Mouse (Mus musculus): ENCODE data around the gene Zfp933. TPM values are rescaled to one million over a fixed set of nuclear protein-coding genes. Genes with fewer than 3 reads are reported as not detected.
"Not testable (repeated sequence)": the region's sequence is repeated elsewhere in the genome, so short reads cannot be mapped to it uniquely, and the experiment has no call there.

Zfp933 gene
- polyA plus RNA-seq, 1 experiment: 4.5 TPM

DNA sequence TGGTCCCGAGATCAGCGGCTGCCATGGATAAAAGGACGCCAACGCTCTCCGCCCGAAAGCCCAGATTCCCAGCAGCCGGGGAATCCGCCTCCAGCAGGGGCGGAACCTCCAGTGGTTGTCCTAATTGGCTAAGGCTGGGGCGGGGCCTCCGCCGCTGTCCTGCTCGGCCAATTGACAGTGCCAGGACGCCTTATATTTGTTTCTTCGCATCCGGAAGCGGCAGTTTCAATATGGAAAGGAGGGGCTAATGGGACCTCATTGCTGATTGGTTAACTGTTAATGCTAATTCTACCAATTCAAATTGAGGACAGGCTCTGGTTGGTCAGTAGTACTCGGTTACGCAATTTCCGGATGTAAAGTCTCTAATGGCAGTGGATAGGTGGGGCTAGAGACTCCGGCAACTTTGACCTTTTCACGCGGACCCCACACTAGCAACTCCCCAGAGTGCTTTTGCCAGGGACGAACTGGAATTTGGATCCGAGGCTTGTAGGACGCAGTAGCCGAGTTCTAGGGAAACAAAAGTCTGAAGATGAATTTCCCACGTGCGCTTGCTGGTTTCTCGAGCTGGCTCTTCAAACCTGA is 20.4 kb upstream of the Zfp933 start, which contains the start of the genes Miip and Fv1:
Miip (minus strand) TSS at position 367 of the 582 bp plus-strand sequence.
Fv1 (plus strand) TSS at position 530 of the 582 bp plus-strand sequence.
- peak within 1 kb of the TSS; percentile 88 for H3K4me3 ChIP-seq (replicated peaks; ENCODE audit: control insufficient read depth, low read depth, low read length)
- WGBS: under 1% methylated on average over 30 of the region's 30 CpGs
- H3K27ac ChIP-seq (ENCODE audit: control insufficient read depth, insufficient read depth, low read depth, low read length, poor library complexity): peak within 1 kb of the TSS; percentile 63
- H3K4me1 ChIP-seq (ENCODE audit: control insufficient read depth, insufficient read depth, low read length): peaks cover 3% of the 10 kb centered on the region; the same call in 1 of the 2 replicates
- TF ChIP-seq POLR2A (IDR thresholded peaks at IDR 0.05; ENCODE audit: borderline replicate concordance, control insufficient read depth, low read depth, low read length): peak; percentile 66; the same call in 1 of the 2 replicates
- TF ChIP-seq CTCF (IDR thresholded peaks at IDR 0.05; ENCODE audit: control insufficient read depth, insufficient read depth, low read length): no peak

- peaks cover 3% of the 10 kb centered on the region; the same call in 1 of the 2 replicates for H3K4me1 ChIP-seq (ENCODE audit: control insufficient read depth, insufficient read depth, low read length)
- TF ChIP-seq CTCF (IDR thresholded peaks at IDR 0.05; ENCODE audit: control insufficient read depth, insufficient read depth, low read length): no peak
- TF ChIP-seq POLR2A (IDR thresholded peaks at IDR 0.05; ENCODE audit: borderline replicate concordance, control insufficient read depth, low read depth, low read length): no peak
- H3K27ac ChIP-seq (ENCODE audit: control insufficient read depth, insufficient read depth, low read depth, low read length, poor library complexity): peak overlapping the region; percentile 63
- WGBS: 6% methylated on average over 22 of the region's 22 CpGs
- peak overlapping the region; percentile 88 for H3K4me3 ChIP-seq (replicated peaks; ENCODE audit: control insufficient read depth, low read depth, low read length)
Observed at GRCm38 (mm10) chr4:147867563-147868449, 19.6 kb upstream of the Zfp933 start.

GRCm38 (mm10) chr4:147866793-147867192 is 18.6 kb upstream of the Zfp933 start:
- H3K4me3 ChIP-seq (replicated peaks; ENCODE audit: control insufficient read depth, low read depth, low read length); H3K27ac ChIP-seq (ENCODE audit: control insufficient read depth, insufficient read depth, low read depth, low read length, poor library complexity); H3K4me1 ChIP-seq (ENCODE audit: control insufficient read depth, insufficient read depth, low read length): not testable (repeated sequence)
- 78% methylated on average over 3 of the region's 3 CpGs for WGBS

DNA sequence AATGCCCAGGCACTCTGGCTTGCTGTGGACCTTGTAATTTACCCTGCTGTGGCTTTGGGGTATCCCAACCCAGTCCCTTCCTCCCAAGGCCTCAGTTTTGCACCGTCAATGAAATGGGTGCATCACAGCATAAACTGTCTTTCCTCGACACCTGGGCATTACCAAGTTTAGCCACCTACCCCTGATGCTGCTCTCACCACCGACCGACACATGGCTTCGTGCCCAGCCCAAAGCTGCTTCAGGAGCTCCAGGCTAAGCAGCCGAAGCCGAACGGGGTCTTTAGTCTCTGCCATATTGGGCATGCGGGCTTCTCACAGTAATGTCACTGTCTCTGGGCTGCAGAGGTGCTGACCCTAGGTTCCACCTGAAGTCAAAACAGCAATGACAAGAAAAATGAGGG is 17.9 kb upstream of the Zfp933 start:
- TF ChIP-seq POLR2A (IDR thresholded peaks at IDR 0.05; ENCODE audit: borderline replicate concordance, control insufficient read depth, low read depth, low read length): no peak
- no peak for TF ChIP-seq CTCF (IDR thresholded peaks at IDR 0.05; ENCODE audit: control insufficient read depth, insufficient read depth, low read length)
- WGBS: 91% methylated on average over 9 of the region's 9 CpGs
- Histone ChIP-seq H3K4me1 (ENCODE audit: control insufficient read depth, insufficient read depth, low read length) (peaks cover 3% of the 10 kb centered on the region; the same call in 1 of the 2 replicates), H3K27ac (ENCODE audit: control insufficient read depth, insufficient read depth, low read depth, low read length, poor library complexity) (no peak overlapping the region), H3K4me3 (replicated peaks; ENCODE audit: control insufficient read depth, low read depth, low read length) (no peak overlapping the region)

GRCm38 (mm10) chr4:147865651-147866050 is 17.5 kb upstream of the Zfp933 start:
- no peak for TF ChIP-seq CTCF (IDR thresholded peaks at IDR 0.05; ENCODE audit: control insufficient read depth, insufficient read depth, low read length)
- TF ChIP-seq POLR2A (IDR thresholded peaks at IDR 0.05; ENCODE audit: borderline replicate concordance, control insufficient read depth, low read depth, low read length): no peak
- WGBS: 92% methylated on average over 6 of the region's 6 CpGs
- Histone ChIP-seq H3K4me3 (replicated peaks; ENCODE audit: control insufficient read depth, low read depth, low read length) (no peak overlapping the region), H3K27ac (ENCODE audit: control insufficient read depth, insufficient read depth, low read depth, low read length, poor library complexity) (no peak overlapping the region), H3K4me1 (ENCODE audit: control insufficient read depth, insufficient read depth, low read length) (peaks cover 3% of the 10 kb centered on the region; the same call in 1 of the 2 replicates)

GRCm38 (mm10) chr4:147862051-147862450 is 13.9 kb upstream of the Zfp933 start:
- H3K27ac ChIP-seq (ENCODE audit: control insufficient read depth, insufficient read depth, low read depth, low read length, poor library complexity): no peak overlapping the region
- H3K4me3 ChIP-seq (replicated peaks; ENCODE audit: control insufficient read depth, low read depth, low read length): no peak overlapping the region
- 84% methylated on average over 3 of the region's 3 CpGs for WGBS
- H3K4me1 ChIP-seq (ENCODE audit: control insufficient read depth, insufficient read depth, low read length): no peaks in the 10 kb centered on the region
- TF ChIP-seq POLR2A (IDR thresholded peaks at IDR 0.05; ENCODE audit: borderline replicate concordance, control insufficient read depth, low read depth, low read length) (no peak), CTCF (IDR thresholded peaks at IDR 0.05; ENCODE audit: control insufficient read depth, insufficient read depth, low read length) (no peak)

DNA sequence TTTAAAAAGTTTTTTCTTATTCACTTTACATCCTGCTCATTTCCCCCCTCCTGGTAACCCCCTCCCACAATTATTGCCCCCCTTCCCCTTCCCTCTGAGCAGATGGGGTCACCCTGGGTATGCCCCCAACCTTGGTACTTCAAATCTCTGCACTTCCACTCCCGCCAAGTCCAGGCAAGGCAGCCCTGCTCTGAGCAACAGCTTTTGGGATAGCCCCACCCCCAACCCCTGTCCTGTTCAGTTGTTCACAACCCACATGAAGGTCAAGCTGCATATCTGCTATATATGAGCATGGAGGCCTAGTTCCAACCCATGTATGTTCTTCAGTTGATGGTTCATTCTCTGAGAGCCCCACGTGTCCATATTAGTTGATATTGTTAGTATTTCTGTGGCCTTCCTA is 2.6 kb upstream of the Zfp933 start:
- Histone ChIP-seq H3K4me3 (replicated peaks; ENCODE audit: control insufficient read depth, low read depth, low read length) (no peak overlapping the region), H3K27ac (ENCODE audit: control insufficient read depth, insufficient read depth, low read depth, low read length, poor library complexity) (no peak overlapping the region), H3K4me1 (ENCODE audit: control insufficient read depth, insufficient read depth, low read length) (no peaks in the 10 kb centered on the region)
- no peak for TF ChIP-seq POLR2A (IDR thresholded peaks at IDR 0.05; ENCODE audit: borderline replicate concordance, control insufficient read depth, low read depth, low read length)
- TF ChIP-seq CTCF (IDR thresholded peaks at IDR 0.05; ENCODE audit: control insufficient read depth, insufficient read depth, low read length): no peak
- WGBS: 75% methylated on average over 2 of the region's 2 CpGs

GRCm38 (mm10) chr4:147848584-147848991 is 422 bp upstream of the Zfp933 start:
- H3K4me1 ChIP-seq (ENCODE audit: control insufficient read depth, insufficient read depth, low read length): no peaks in the 10 kb centered on the region
- no peak overlapping the region for H3K27ac ChIP-seq (ENCODE audit: control insufficient read depth, insufficient read depth, low read depth, low read length, poor library complexity)
- peak overlapping the region; percentile 100 for H3K4me3 ChIP-seq (replicated peaks; ENCODE audit: control insufficient read depth, low read depth, low read length)
- no peak for TF ChIP-seq POLR2A (IDR thresholded peaks at IDR 0.05; ENCODE audit: borderline replicate concordance, control insufficient read depth, low read depth, low read length)
- no peak for TF ChIP-seq CTCF (IDR thresholded peaks at IDR 0.05; ENCODE audit: control insufficient read depth, insufficient read depth, low read length)
- 0% methylated on average over 4 of the region's 4 CpGs for WGBS

All from bone marrow, adult 2 months (tissue).